Mouse (Mus musculus) testis, adult 2 months (tissue): ENCODE data around the gene Kcnk12.

ENCODE experiments used
- CTCF ChIP-seq: fragments of 200-500 bp; IDR thresholded peaks from 2 replicates; pipeline ENCODE4 v1.5.1; 2012; ENCODE audit warnings: low read depth, mild to moderate bottlenecking, inconsistent platforms, low read length, moderate library complexity; ENCODE audit not compliant: control insufficient read depth, insufficient read depth, insufficient replicate concordance
- POLR2A ChIP-seq: fragments of 200-500 bp; IDR thresholded peaks from 2 replicates; pipeline ENCODE4 v1.6.1; 2012; ENCODE audit warnings: low read depth, mild to moderate bottlenecking, inconsistent platforms, low read length, moderate library complexity; ENCODE audit not compliant: control insufficient read depth

GRCm38 (mm10) chr17:87792623-87793315 is 5.0 kb downstream of the Kcnk12 start:
- TF ChIP-seq POLR2A: no peak
- no peak for TF ChIP-seq CTCF
